11 mouse cellular contexts compared by ENCODE assay signal in genomic region chr4:34782730-34783129, GRCm38 (mm10). TPM values are rescaled to one million over a fixed set of nuclear protein-coding genes. Genes with fewer than 3 reads are reported as not detected.
DNase-seq lines count a peak whose midpoint lies in the region; ATAC-seq and TF ChIP-seq lines count a peak whose summit lies in the region.
"Had no signal": no experiment of that assay in that cellular context is flagged by ENCODE, and none has a peak within 500 bp of the region (broad histone marks: within the 10 kb centered on the region; RNA-seq: fewer than 3 reads in every experiment).

No protein-coding gene starts in this region.

- DNase-seq in hindbrain, postnatal 0 days (ENCODE audit: low spot score), result peak; percentile 36
- DNase-seq in hindbrain, embryonic 14.5 days (ENCODE audit: low spot score), result no peak
- peak; percentile 20 for DNase-seq in right cerebral cortex, postnatal 4 days
- no peak for DNase-seq in right cerebral cortex, adult 18-20 months
- peak; percentile 45 for DNase-seq in embryo, embryonic 10.5 days (ENCODE audit: low spot score)
- DNase-seq in thymus, postnatal 4 days, result peak; percentile 59
- no peak for DNase-seq in neural tube, embryonic 10.5 days (ENCODE audit: extremely low spot score, low spot score)

- no peaks in the 10 kb centered on the region for H3K36me3 ChIP-seq in hindbrain, postnatal 0 days (ENCODE audit: insufficient read depth, low read length)
- no peaks in the 10 kb centered on the region for H3K36me3 ChIP-seq in hindbrain, embryonic 14.5 days (replicated peaks; ENCODE audit: control insufficient read depth, insufficient read depth)
- H3K36me3 ChIP-seq: lung, embryonic 15.5 days had no signal

- H3K9ac ChIP-seq in hindbrain, postnatal 0 days (replicated peaks; ENCODE audit: low read length), result no peak overlapping the region
- no peak overlapping the region for H3K9ac ChIP-seq in hindbrain, embryonic 14.5 days
- H3K9ac ChIP-seq: lung, embryonic 15.5 days had no signal

- no peaks in the 10 kb centered on the region for H3K4me1 ChIP-seq in hindbrain, postnatal 0 days (ENCODE audit: insufficient read depth, low read length)
- H3K4me1 ChIP-seq in hindbrain, embryonic 14.5 days (replicated peaks; ENCODE audit: control insufficient read depth, insufficient read depth, low read length), result no peaks in the 10 kb centered on the region

- H3K4me2 ChIP-seq in hindbrain, postnatal 0 days (ENCODE audit: low read depth, low read length), result no peak overlapping the region
- H3K4me2 ChIP-seq in hindbrain, embryonic 14.5 days (replicated peaks), result no peak overlapping the region
- H3K4me2 ChIP-seq: lung, embryonic 15.5 days had no signal

- peak; percentile 68 for TF ChIP-seq CTCF in hindbrain, postnatal 0 days (IDR thresholded peaks at IDR 0.05; ENCODE audit: low read depth)

- no peak overlapping the region for H3K4me3 ChIP-seq in hindbrain, postnatal 0 days (ENCODE audit: low read length)
- no peak overlapping the region for H3K4me3 ChIP-seq in hindbrain, embryonic 14.5 days (replicated peaks; ENCODE audit: low read length)
- H3K4me3 ChIP-seq: lung, embryonic 15.5 days had no signal

- WGBS in hindbrain, postnatal 0 days, result 27% methylated on average over 4 of the region's 4 CpGs
- WGBS in hindbrain, embryonic 14.5 days, result 36% methylated on average over 4 of the region's 4 CpGs

- ATAC-seq in hindbrain, postnatal 0 days, result no peak
- ATAC-seq in hindbrain, embryonic 14.5 days (ENCODE audit: low FRiP score), result no peak

- no peaks in the 10 kb centered on the region for H3K9me3 ChIP-seq in hindbrain, postnatal 0 days (ENCODE audit: low read length)
- H3K9me3 ChIP-seq in hindbrain, embryonic 14.5 days (ENCODE audit: control insufficient read depth, low read length), result no peaks in the 10 kb centered on the region
- H3K9me3 ChIP-seq: lung, embryonic 15.5 days had no signal

- no peaks in the 10 kb centered on the region for H3K27me3 ChIP-seq in hindbrain, postnatal 0 days (ENCODE audit: insufficient read depth, low read length)
- H3K27me3 ChIP-seq in hindbrain, embryonic 14.5 days (ENCODE audit: control insufficient read depth, insufficient read depth, low read length), result no peaks in the 10 kb centered on the region
- H3K27me3 ChIP-seq: lung, embryonic 15.5 days had no signal

- H3K27ac ChIP-seq in hindbrain, postnatal 0 days, result no peak overlapping the region
- H3K27ac ChIP-seq in hindbrain, embryonic 14.5 days, result no peak overlapping the region
- H3K27ac ChIP-seq: lung, embryonic 15.5 days had no signal

RNA-seq across cellular contexts. Expression of gene Smim8, which starts 4.5 kb away (rescaled TPM):
- 9.2 and 9.8 TPM in 2 replicates for total RNA-seq in hindbrain, postnatal 0 days (2014; rRNA removed)
- polyA plus RNA-seq in hindbrain, postnatal 0 days (2015; fragmentation: Nextera tagmentation; extraction: Ambion mirVana), result 57.4 and 58.5 TPM in 2 replicates
- polyA plus RNA-seq in hindbrain, embryonic 14.5 days (2014; fragmentation: Nextera tagmentation; extraction: Ambion mirVana), result 53.5 and 54.1 TPM in 2 replicates

RNA-seq across cellular contexts. Expression of gene Gm136, which starts 26.7 kb away (rescaled TPM):
- total RNA-seq in hindbrain, postnatal 0 days (2014; rRNA removed), result not detected in 2 replicates
- polyA plus RNA-seq in hindbrain, postnatal 0 days (2015; fragmentation: Nextera tagmentation; extraction: Ambion mirVana), result not detected in 2 replicates
- not detected in 2 replicates for polyA plus RNA-seq in hindbrain, embryonic 14.5 days (2014; fragmentation: Nextera tagmentation; extraction: Ambion mirVana)
- total RNA-seq: common myeloid progenitor, adult 5-6 weeks; neutrophil, adult 5-6 weeks had no signal
- polyA plus RNA-seq: gonadal fat pad, adult 2 months; lung, embryonic 15.5 days had no signal

RNA-seq across cellular contexts. Expression of gene Cfap206, which starts 52.7 kb away (rescaled TPM):
- total RNA-seq in hindbrain, postnatal 0 days (2014; rRNA removed), result 2.2 and 9.7 TPM in 2 replicates
- polyA plus RNA-seq in hindbrain, postnatal 0 days (2015; fragmentation: Nextera tagmentation; extraction: Ambion mirVana), result 4.8 TPM in 2 replicates
- polyA plus RNA-seq in hindbrain, embryonic 14.5 days (2014; fragmentation: Nextera tagmentation; extraction: Ambion mirVana), result 4.6 and 5.9 TPM in 2 replicates
- total RNA-seq: common myeloid progenitor, adult 5-6 weeks had no signal

Comparison
In these comparisons a context has a peak if more than half of its experiments do, and no peak if none do; other contexts are left out.
1. DNase-seq: peak in hindbrain, postnatal 0 days (single experiment), right cerebral cortex, postnatal 4 days (single experiment), embryo, embryonic 10.5 days (single experiment) and thymus, postnatal 4 days (single experiment); none in hindbrain, embryonic 14.5 days (single experiment), right cerebral cortex, adult 18-20 months (single experiment) and neural tube, embryonic 10.5 days (single experiment).